Mouse (Mus musculus): ENCODE measurements at regions not wholly inside any gene's neighbourhood (a gene's known extent, or its start where the extent isn't known, plus 50 kb on each side); places are given as distances from the start of the nearest gene placed in this dataset.

DNA sequence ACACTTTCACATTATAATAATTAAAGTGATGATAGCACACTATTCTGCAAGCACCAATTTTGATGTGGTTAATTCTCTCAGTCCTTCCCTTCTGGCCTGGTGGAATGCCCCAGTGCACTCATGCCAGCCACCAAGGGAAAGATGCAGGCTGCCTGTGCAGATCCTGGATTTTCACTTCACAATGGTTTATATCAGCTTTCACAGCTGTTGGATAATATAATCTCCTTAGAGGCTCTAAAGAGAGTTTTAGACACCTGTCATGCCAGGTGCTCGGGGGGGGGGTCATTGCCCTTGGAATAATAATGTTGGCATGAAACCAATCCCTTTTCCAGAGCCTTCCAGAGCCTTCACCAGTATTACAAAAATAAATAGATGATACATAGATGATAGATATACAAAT is 377.1 kb downstream of the Zbbx start:
- Histone ChIP-seq H3K9ac (no peak overlapping the region), H3K9me3 (replicated peaks) (no peaks in the 10 kb centered on the region), H3K27ac (no peak overlapping the region), H3K4me2 (no peak overlapping the region), H3K27me3 (no peaks in the 10 kb centered on the region), H3K36me3 (ENCODE audit: poor library complexity, severe bottlenecking) (no peaks in the 10 kb centered on the region), H3K4me1 (no peaks in the 10 kb centered on the region), H3K4me3 (no peak overlapping the region)
- ATAC-seq = no peak
- 62% methylated on average over 1 of the region's 1 CpGs for whole genome bisulfite sequencing

- Histone ChIP-seq H3K27me3 (no peaks in the 10 kb centered on the region), H3K4me2 (no peak overlapping the region), H3K4me1 (no peaks in the 10 kb centered on the region), H3K27ac (no peak overlapping the region), H3K4me3 (no peak overlapping the region), H3K9me3 (replicated peaks) (no peaks in the 10 kb centered on the region), H3K36me3 (ENCODE audit: poor library complexity, severe bottlenecking) (no peaks in the 10 kb centered on the region), H3K9ac (no peak overlapping the region)
- ATAC-seq = no peak
- 90% methylated on average over 5 of the region's 5 CpGs for WGBS
Observed at GRCm38 (mm10) chr3:74778337-74778736, 386.5 kb downstream of the Zbbx start.

DNA sequence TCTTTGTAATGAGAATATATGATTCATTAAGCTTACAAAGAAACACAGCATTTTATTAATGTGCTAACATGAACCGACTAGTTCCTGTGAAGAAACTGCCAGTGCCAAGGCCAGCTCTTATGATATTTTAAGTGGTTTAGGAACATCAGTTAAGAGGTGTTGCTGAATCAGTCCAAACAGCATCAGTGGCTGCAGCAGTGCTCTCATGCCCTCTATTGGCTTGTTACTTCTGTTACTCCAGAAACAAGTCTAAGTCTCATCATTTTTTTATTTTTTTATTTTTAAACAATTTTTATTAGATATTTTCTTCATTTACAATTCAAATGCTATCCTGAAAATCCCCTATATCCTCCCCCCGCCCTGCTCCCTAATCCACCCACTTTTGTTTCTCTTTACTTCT is 422.7 kb downstream of the Zbbx start:
- 89% methylated on average over 2 of the region's 2 CpGs for WGBS
- H3K27ac ChIP-seq = no peak overlapping the region
- no peaks in the 10 kb centered on the region for H3K9me3 ChIP-seq (replicated peaks)
- ATAC-seq = no peak
- H3K4me2 ChIP-seq = no peak overlapping the region
- H3K27me3 ChIP-seq = no peaks in the 10 kb centered on the region
- H3K36me3 ChIP-seq (ENCODE audit: poor library complexity, severe bottlenecking) = no peaks in the 10 kb centered on the region
- H3K9ac ChIP-seq = no peak overlapping the region
- no peak overlapping the region for H3K4me3 ChIP-seq
- no peaks in the 10 kb centered on the region for H3K4me1 ChIP-seq

DNA sequence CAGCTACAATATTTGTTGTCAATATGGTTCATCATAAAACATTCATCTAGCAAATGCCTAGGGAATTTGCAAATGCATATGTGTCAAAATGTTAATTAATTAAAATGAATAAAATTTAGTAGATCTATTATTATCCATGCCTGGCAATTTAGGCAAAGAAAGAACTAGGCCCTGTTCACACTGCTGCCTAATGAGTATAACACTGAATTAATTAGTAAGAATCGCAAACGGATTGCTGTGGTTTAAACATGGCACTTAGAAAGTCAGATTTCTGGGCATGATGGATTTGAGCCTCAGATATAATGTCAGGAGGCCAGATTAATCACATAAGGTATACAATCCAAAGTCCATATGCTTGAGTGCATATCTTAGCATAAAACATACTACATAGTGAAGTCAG is 425.1 kb downstream of the Zbbx start:
- no peak overlapping the region for H3K27ac ChIP-seq
- no peak overlapping the region for H3K4me2 ChIP-seq
- H3K27me3 ChIP-seq = no peaks in the 10 kb centered on the region
- 53% methylated on average over 2 of the region's 2 CpGs for WGBS
- H3K4me1 ChIP-seq = no peaks in the 10 kb centered on the region
- H3K36me3 ChIP-seq (ENCODE audit: poor library complexity, severe bottlenecking) = no peaks in the 10 kb centered on the region
- peak; percentile 78 for ATAC-seq
- no peak overlapping the region for H3K9ac ChIP-seq
- H3K9me3 ChIP-seq (replicated peaks) = no peaks in the 10 kb centered on the region
- no peak overlapping the region for H3K4me3 ChIP-seq

All from forebrain, embryonic 13.5 days (tissue).